Mouse (Mus musculus) heart, embryonic 12.5 days (tissue): Measurements from ENCODE around the gene Crebzf. TPM values are rescaled to one million over a fixed set of nuclear protein-coding genes. Genes with fewer than 3 reads are reported as not detected.

Experiments
- ATAC-seq: fragments of 200-750 bp; cut with Nextera tagmentation; 2 replicates; pipeline ENCODE4 v1.8.0; 2017; ENCODE audit warnings: moderate TSS enrichment, moderate library complexity; ENCODE audit not compliant: insufficient number of reproducible peaks, low FRiP score
- H3K27ac ChIP-seq: fragments of 300-500 bp; sonication (generic); 2 replicates; pipeline ENCODE4 v1.5.1; 2016; ENCODE audit warnings: mild to moderate bottlenecking, moderate library complexity; ENCODE audit not compliant: poor library complexity, severe bottlenecking
- H3K27me3 ChIP-seq: fragments of 300-500 bp; sonication (generic); replicated peaks from 2 replicates; pipeline ENCODE4 v1.6.1; 2016; ENCODE audit warnings: mild to moderate bottlenecking, moderate library complexity
- H3K36me3 ChIP-seq: fragments of 300-500 bp; sonication (generic); 2 replicates; pipeline ENCODE4 v1.6.1; 2016; ENCODE audit warnings: mild to moderate bottlenecking, moderate library complexity
- H3K4me1 ChIP-seq: fragments of 300-500 bp; sonication (generic); replicated peaks from 2 replicates; pipeline ENCODE4 v1.6.1; 2016; ENCODE audit warnings: mild to moderate bottlenecking
- H3K4me2 ChIP-seq: fragments of 300-500 bp; sonication (generic); 2 replicates; pipeline ENCODE4 v1.6.1; 2016; ENCODE audit warnings: mild to moderate bottlenecking, moderate library complexity
- H3K4me3 ChIP-seq: fragments of 300-500 bp; sonication (generic); 2 replicates; pipeline ENCODE4 v1.5.1; 2016; ENCODE audit warnings: mild to moderate bottlenecking
- H3K9ac ChIP-seq: fragments of 300-500 bp; sonication (generic); 2 replicates; pipeline ENCODE4 v1.6.1; 2016; ENCODE audit warnings: mild to moderate bottlenecking, moderate library complexity
- H3K9me3 ChIP-seq: fragments of 300-500 bp; sonication (generic); replicated peaks from 2 replicates; pipeline ENCODE4 v1.6.1; 2016; ENCODE audit warnings: mild to moderate bottlenecking, moderate library complexity
- WGBS: fragments of 180-500 bp; shearing (Covaris S2); methylation state at CpG from one replicate; pipeline ENCODE4 v1.1.7; 2016; 5-methylcytosine and 5-hydroxymethylcytosine counted together
- polyA plus RNA-seq: library from polyadenylated mRNA; unstranded; fragments of >200 nt; fragmentation: Nextera tagmentation; extraction: Ambion mirVana; gene quantifications from 2 replicates; pipeline ENCODE4 v1.2.1, GENCODE M21; 2016

The Crebzf gene
- polyA plus RNA-seq, 1 experiment from 2014 or later: 39.5 TPM

DNA sequence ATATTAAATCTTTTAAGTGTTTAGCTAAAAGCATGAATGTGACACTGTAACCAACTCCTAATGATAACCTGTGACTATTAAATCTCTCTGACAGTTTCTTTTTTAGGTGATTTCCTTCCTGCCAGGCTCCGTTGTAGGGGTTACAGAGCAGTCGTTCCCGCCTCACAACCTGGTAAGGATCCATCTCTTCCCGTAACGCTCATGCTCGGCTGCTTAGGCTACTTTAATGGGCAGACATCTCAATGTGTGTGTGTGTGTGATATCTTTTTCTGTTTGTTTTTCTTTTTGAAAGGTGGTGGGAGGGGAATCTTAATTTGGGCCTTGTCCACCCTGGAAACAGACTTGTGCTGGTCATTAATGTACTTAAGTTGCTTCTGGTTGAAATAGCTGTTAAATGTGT, 1.7 kb downstream of the Crebzf start:
- 0% methylated on average over 6 of the region's 6 CpGs for WGBS
- Histone ChIP-seq H3K27me3 (no peaks in the 10 kb centered on the region), H3K27ac (no peak overlapping the region; the same call in 1 of the 2 replicates), H3K9ac (peak overlapping the region; percentile 96), H3K4me2 (peak overlapping the region; percentile 96), H3K36me3 (peaks cover 6% of the 10 kb centered on the region; the same call in 1 of the 2 replicates), H3K9me3 (no peaks in the 10 kb centered on the region), H3K4me1 (peaks cover 3% of the 10 kb centered on the region), H3K4me3 (peak overlapping the region; percentile 74)
- no peak for ATAC-seq

DNA sequence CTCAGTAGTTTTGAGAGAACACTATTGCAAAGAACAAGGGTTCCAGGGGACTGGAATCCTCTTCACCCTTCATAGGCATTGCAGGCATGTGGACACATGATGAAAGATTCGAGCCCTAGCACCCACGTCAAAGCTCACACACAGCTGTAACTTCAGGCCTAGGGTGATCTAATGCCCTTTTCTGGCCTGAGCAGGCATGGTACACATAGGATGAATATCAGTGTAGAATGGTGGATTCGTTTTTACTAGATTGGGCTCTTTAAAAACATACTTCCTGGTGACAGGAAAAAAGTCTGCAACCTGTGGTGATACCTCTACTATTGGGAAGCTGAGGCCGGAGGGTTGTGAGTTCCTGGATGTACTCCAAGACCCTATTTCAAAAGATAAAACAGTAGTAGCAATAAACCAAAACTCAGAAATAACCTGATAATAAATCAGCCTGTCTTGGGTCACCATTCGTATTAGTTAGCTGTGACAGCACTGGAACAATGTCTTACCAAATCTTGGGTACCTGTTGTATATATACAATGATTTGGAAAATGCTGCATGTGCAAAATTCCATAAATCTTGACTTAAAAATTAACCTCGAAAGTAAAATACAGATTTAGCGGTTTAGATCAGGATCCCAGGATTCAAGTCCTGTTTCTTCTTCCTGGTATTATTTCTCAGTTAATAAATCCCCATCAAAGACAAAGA, 13.8 kb downstream of the Crebzf start:
- Histone ChIP-seq H3K27ac (no peak overlapping the region), H3K4me2 (peak overlapping the region; percentile 69), H3K27me3 (0 out of 2 replicates have a peak, but pooled peaks cover 5% of the 10 kb centered on the region), H3K4me3 (peak overlapping the region; percentile 83), H3K4me1 (peaks cover 12% of the 10 kb centered on the region), H3K9me3 (no peaks in the 10 kb centered on the region), H3K36me3 (peaks cover 23% of the 10 kb centered on the region), H3K9ac (peak overlapping the region; percentile 28)
- WGBS: 29% methylated on average over 7 of the region's 7 CpGs
- ATAC-seq: no peak

DNA sequence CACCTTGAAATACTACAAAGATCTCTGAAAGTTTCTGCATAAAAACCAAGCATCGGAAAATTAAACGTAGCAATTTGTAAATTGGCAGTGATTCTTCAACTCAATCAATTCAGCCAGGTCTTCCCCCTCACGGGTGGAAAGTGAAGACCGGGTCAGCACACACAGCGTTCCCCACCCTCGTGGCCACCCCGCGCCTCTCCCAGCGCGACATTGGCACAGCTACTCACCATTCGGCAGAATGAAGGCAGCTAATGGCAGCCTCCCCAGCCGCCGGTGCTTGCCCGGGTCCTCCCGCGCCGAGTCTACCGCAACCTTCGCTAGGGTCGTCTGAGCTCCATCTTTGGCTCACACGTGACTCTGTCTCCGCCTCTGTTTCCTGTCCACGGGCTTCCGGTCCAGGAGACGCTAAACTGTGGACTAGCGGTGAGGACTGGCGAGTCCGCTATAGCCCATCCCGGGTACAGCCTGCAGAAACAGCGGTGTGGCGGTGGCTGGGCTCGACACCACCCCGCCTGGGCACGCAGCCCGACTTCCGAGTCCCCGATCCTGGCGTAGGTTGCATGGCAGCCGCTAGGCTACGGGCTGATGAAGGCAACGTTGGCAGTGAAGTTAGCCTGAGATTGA, 14.4 kb downstream of the Crebzf start, which contains the start of gene Tmem126a:
Tmem126a (minus strand) TSS at position 385 of the 624 bp plus-strand sequence.
- H3K9ac ChIP-seq: peak within 1 kb of the TSS; percentile 89
- ATAC-seq: peak; percentile 96
- H3K4me1 ChIP-seq: peaks cover 12% of the 10 kb centered on the region
- H3K27me3 ChIP-seq: 0 out of 2 replicates have a peak, but pooled peaks cover 5% of the 10 kb centered on the region
- peak within 1 kb of the TSS; percentile 69 for H3K4me2 ChIP-seq
- H3K36me3 ChIP-seq: peaks cover 17% of the 10 kb centered on the region
- peak within 1 kb of the TSS; percentile 83 for H3K4me3 ChIP-seq
- WGBS: under 1% methylated on average over 41 of the region's 41 CpGs
- peak within 1 kb of the TSS; percentile 95 for H3K27ac ChIP-seq
- H3K9me3 ChIP-seq: no peaks in the 10 kb centered on the region

DNA sequence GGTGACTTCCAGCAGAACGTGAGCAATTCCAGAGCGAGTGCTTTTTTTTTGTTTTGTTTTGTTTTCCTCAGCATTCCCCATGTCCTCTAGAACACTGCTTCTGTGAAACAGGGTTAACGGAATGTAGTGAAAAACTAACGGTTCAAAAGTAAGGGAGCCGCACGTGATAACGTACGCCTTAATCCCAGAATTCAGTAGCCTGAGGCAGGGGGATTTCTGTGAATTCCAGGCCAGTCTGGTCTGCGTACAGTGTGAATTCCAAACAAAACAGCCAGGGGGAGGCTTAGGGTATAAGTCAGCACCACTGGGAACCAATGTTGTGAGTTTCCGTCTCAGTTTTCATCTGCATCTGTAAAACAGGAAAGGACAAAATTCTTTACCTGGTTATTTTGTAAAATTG, 15.0 kb downstream of the Crebzf start:
- peak overlapping the region; percentile 89 for H3K9ac ChIP-seq
- peak; percentile 48; the same call in 1 of the 2 replicates for ATAC-seq
- peaks cover 12% of the 10 kb centered on the region for H3K4me1 ChIP-seq
- 13% methylated on average over 10 of the region's 10 CpGs for WGBS
- H3K36me3 ChIP-seq: peaks cover 12% of the 10 kb centered on the region
- H3K4me3 ChIP-seq: peak overlapping the region; percentile 83
- H3K27ac ChIP-seq: peak overlapping the region; percentile 95
- H3K4me2 ChIP-seq: peak overlapping the region; percentile 69
- H3K9me3 ChIP-seq: no peaks in the 10 kb centered on the region
- H3K27me3 ChIP-seq: 0 out of 2 replicates have a peak, but pooled peaks cover 5% of the 10 kb centered on the region

DNA sequence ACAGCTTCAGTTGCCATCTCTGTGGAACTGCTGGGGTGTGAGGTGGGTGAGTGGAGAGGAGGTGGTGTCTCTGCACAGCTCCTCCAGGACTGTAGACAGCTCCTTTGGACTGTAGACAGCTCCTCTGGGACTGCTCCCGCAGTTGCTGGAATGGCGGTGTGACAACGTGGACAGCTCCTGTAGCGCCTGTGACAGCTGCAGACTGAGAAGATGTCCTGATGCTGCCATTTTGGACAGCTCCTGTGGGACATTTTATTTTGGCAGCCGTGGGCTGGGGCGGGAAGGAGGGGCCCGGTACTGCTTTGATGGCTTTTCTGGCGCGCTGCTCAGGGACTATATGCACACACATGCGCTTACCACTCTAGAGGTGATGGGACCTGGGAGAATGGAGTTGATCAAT, 17.8 kb downstream of the Crebzf start:
- no peak overlapping the region for H3K27ac ChIP-seq
- no peaks in the 10 kb centered on the region for H3K9me3 ChIP-seq
- no peak for ATAC-seq
- no peaks in the 10 kb centered on the region for H3K36me3 ChIP-seq
- 29% methylated on average over 10 of the region's 10 CpGs for WGBS
- 0 out of 2 replicates have a peak, but pooled peaks cover 5% of the 10 kb centered on the region for H3K27me3 ChIP-seq
- no peak overlapping the region for H3K4me3 ChIP-seq
- H3K9ac ChIP-seq: no peak overlapping the region
- H3K4me2 ChIP-seq: no peak overlapping the region
- peaks cover 12% of the 10 kb centered on the region for H3K4me1 ChIP-seq

DNA sequence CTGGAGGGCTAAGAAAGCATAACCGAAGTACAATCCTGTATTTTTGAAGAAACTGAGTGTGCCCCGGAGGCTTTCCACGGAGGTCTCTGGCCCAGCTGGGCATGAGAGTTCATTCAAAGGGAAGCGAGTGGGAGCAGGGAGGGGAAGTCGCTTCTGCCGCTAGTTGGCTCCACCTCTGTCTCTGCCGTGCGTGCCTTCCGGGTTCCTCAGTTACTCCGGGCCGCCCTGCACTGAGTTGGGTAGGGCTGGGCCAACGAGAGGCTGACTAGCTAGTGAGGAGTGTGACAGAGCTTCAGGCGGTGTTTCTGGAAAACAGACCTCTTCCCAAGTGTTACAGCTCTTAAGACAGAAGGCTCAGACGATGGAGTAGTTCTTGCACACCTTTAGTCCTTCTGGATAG, 18.4 kb downstream of the Crebzf start:
- ATAC-seq: no peak
- no peaks in the 10 kb centered on the region for H3K36me3 ChIP-seq
- H3K4me1 ChIP-seq: peaks cover 8% of the 10 kb centered on the region
- no peak overlapping the region; the same call in 1 of the 2 replicates for H3K4me3 ChIP-seq
- WGBS: 19% methylated on average over 14 of the region's 14 CpGs
- H3K9ac ChIP-seq: no peak overlapping the region
- H3K27ac ChIP-seq: no peak overlapping the region
- H3K4me2 ChIP-seq: peak overlapping the region; percentile 39
- H3K27me3 ChIP-seq: 0 out of 2 replicates have a peak, but pooled peaks cover 5% of the 10 kb centered on the region
- no peaks in the 10 kb centered on the region for H3K9me3 ChIP-seq

DNA sequence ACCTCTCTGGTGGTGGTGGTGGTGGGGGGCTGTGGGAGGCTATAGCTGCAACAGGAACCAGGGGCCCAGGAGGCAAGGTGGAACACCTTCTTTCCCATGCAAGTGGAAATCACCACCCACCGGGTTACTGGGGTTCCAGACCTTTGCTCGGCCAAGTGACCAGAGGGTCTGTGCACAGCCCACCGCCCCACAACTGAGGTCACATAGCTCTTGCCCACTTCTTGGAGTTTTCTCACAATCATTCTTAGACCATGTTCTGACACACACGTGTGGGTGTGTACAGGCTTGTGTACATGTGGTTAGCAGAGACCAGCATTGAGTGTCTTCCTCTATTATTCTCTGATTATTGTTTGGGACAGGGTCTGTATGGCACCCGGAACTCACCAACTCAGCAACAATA, 18.9 kb downstream of the Crebzf start:
- no peak overlapping the region; the same call in 1 of the 2 replicates for H3K4me3 ChIP-seq
- H3K4me1 ChIP-seq: 0 out of 2 replicates have a peak, but pooled peaks cover 5% of the 10 kb centered on the region
- no peak overlapping the region for H3K27ac ChIP-seq
- 0 out of 2 replicates have a peak, but pooled peaks cover 5% of the 10 kb centered on the region for H3K27me3 ChIP-seq
- no peaks in the 10 kb centered on the region for H3K36me3 ChIP-seq
- ATAC-seq: no peak
- WGBS: 86% methylated on average over 5 of the region's 5 CpGs
- no peak overlapping the region for H3K4me2 ChIP-seq
- no peak overlapping the region for H3K9ac ChIP-seq
- no peaks in the 10 kb centered on the region for H3K9me3 ChIP-seq

DNA sequence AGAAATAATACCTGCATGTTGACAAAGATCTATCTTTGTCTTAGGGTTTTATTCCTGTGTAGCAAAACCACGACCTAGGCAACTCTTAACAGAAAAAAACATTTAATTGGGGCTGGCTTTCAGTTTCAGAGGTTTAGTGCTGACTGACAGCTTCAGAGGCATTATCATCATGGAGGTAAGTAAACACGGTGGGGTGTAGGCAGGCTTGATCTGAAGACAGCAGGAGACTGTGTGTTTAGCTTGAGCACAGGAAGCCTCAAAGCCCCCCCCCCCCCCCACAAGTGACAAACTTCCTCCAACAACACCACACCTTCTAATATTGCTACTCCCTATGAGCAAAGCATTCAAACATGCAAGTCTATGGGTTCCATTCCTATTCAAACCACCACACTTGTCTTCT, 31.0 kb downstream of the Crebzf start:
- WGBS: 52% methylated on average over 2 of the region's 2 CpGs
- Histone ChIP-seq H3K4me2 (no peak overlapping the region), H3K9me3 (no peaks in the 10 kb centered on the region), H3K4me3 (no peak overlapping the region), H3K27me3 (0 out of 2 replicates have a peak, but pooled peaks cover 2% of the 10 kb centered on the region), H3K9ac (no peak overlapping the region), H3K36me3 (peaks cover 20% of the 10 kb centered on the region), H3K4me1 (peaks cover 8% of the 10 kb centered on the region), H3K27ac (no peak overlapping the region)
- ATAC-seq: no peak

DNA sequence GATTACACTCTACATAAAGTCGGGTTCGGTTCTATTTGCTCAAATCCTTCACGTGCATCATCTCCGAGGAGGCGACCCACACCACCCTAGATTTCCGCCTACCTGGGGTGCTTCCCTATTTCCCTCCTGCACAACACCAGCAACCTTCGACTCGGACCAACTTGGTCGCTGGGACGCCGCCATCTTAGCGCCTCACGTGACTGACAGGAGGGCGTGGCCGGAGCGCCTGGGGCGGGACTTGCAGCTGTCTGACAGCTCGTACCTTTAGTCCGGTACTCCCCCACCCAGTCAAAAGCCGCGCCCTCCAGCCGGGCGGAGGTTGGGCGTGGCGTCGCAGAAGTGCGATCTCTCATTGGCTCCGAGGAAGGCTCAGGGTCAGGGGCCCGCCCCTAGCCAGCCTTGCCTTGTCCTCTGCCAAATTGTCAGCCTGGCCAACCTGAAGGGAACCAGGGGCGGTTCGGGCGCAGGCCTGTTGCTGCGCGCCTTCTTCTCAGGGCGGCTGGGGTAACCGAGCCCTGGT, 33.3 kb downstream of the Crebzf start, which contains the start of gene Tmem126b:
Tmem126b (minus strand) TSS at position 209 of the 520 bp plus-strand sequence.
- Histone ChIP-seq H3K9me3 (no peaks in the 10 kb centered on the region), H3K9ac (peak within 1 kb of the TSS; percentile 75), H3K27ac (peak within 1 kb of the TSS; percentile 41; the same call in 1 of the 2 replicates), H3K36me3 (peaks cover 5% of the 10 kb centered on the region), H3K4me1 (peaks cover 8% of the 10 kb centered on the region), H3K4me3 (peak within 1 kb of the TSS; percentile 69), H3K27me3 (0 out of 2 replicates have a peak, but pooled peaks cover 2% of the 10 kb centered on the region), H3K4me2 (peak within 1 kb of the TSS; percentile 94)
- under 1% methylated on average over 36 of the region's 36 CpGs for WGBS
- ATAC-seq: peak; percentile 100

DNA sequence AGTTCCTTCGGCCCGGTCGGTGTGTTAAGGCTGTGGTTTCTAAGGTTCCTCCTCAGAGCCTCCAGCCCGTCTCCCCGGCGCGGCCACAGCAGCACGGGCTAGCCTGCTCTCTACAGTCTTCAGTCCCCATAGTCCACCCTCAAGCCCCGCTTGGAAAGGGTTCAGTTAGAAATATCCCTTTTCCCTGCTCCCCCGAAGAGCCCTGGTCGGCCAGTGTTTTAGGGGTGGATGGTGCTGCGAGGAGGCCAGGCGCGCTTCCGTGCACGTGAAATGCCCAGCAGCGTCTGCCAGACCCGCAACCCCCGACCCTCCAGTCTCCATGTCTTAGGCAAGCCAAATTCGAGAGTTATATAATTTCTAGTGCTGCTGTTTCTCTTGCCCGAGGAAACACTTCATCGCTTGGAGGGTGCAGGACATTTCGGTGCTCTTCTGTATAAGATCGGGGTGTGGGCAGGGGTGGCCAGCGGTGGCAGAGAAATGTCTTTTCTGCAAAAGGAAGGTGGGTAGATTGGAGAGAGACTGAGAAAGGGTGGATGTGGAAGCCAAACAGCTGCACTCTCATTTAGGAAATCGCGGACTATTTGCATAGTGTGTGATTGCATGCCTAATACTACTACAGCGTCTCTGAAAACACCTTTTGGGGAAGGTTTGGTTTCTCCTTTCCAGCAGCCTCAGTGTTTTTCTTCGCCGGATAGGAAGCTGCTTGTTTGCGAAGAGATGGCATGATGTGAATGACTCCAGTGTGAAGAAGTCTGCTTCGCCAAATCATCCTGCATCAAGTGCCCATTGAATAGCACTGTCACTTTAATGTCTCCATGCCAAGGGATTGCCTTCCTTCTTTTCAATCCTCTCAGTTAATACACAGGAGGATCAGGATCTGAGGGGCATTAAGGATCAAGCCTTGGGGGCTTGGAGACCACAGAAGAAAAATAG, 34.0 kb downstream of the Crebzf start, which contains the start of gene Dlg2:
Dlg2 (plus strand) TSS at position 360 of the 933 bp plus-strand sequence.
- Histone ChIP-seq H3K36me3 (peaks cover 5% of the 10 kb centered on the region), H3K27me3 (0 out of 2 replicates have a peak, but pooled peaks cover 2% of the 10 kb centered on the region), H3K9me3 (no peaks in the 10 kb centered on the region), H3K27ac (peak within 1 kb of the TSS; percentile 41; the same call in 1 of the 2 replicates), H3K9ac (peak within 1 kb of the TSS; percentile 75), H3K4me1 (peaks cover 8% of the 10 kb centered on the region), H3K4me3 (peak within 1 kb of the TSS; percentile 69), H3K4me2 (peak within 1 kb of the TSS; percentile 94)
- ATAC-seq: peak; percentile 55
- WGBS: under 1% methylated on average over 32 of the region's 32 CpGs
